Mouse (Mus musculus) kidney, adult 10 weeks (tissue): ENCODE measurements around the gene Chrm1. TPM values are rescaled to one million over a fixed set of nuclear protein-coding genes. Genes with fewer than 3 reads are reported as not detected.

Source experiments
- polyA plus RNA-seq: library from polyadenylated mRNA; stranded (reverse); fragments of 350-450 nt; fragmentation: Illumina TruSeq; extraction: RNeasy Lipid Tissue Mini Kit (QIAGEN cat#74804); gene quantifications from one replicate; pipeline ENCODE4 v1.2.3, GENCODE M21; 2014; ENCODE audit warnings: low read depth, low replicate concordance

Chrm1 gene
- polyA plus RNA-seq, result not detected

GRCm38 (mm10) chr19:8663360-8663839, at the start of gene Chrm1:
Gene Chrm1 (plus strand): TSS chr19:8663789.

GRCm38 (mm10) chr19:8617904-8618303, 45.7 kb upstream of the Chrm1 start, which contains the start of gene Slc22a6:
Gene Slc22a6 (plus strand): TSS chr19:8618039.

GRCm38 (mm10) chr19:8722907-8723573, 59.5 kb downstream of the Chrm1 start, which contains the start of gene Slc3a2:
Gene Slc3a2 (minus strand): TSS chr19:8723369.

Other genes with a start within 250 kb of the Chrm1 start
- 94.7 TPM for gene Slc22a8, start 72.5 kb upstream of the Chrm1 start, polyA plus RNA-seq
- 75.4 TPM for gene Slc22a6, start 45.8 kb upstream of the Chrm1 start, polyA plus RNA-seq
- 283 TPM for gene Slc3a2, start 59.6 kb downstream of the Chrm1 start, polyA plus RNA-seq
- gene Wdr74, start 72.0 kb downstream of the Chrm1 start, polyA plus RNA-seq, result 6.9 TPM
- gene 1700092M07Rik, start 76.9 kb downstream of the Chrm1 start, polyA plus RNA-seq, result not detected
- gene Stx5a, start 77.6 kb downstream of the Chrm1 start, polyA plus RNA-seq, result 39.9 TPM
- gene Nxf1, start 93.3 kb downstream of the Chrm1 start, polyA plus RNA-seq, result 50.7 TPM
- gene Tmem223, start 107.2 kb downstream of the Chrm1 start, polyA plus RNA-seq, result 44.7 TPM
- 44.0 TPM for gene Tmem179b, start 110.7 kb downstream of the Chrm1 start, polyA plus RNA-seq
- gene Taf6l, start 122.6 kb downstream of the Chrm1 start, polyA plus RNA-seq, result 0.77 TPM
- 71.4 TPM for gene Polr2g, start 134.8 kb downstream of the Chrm1 start, polyA plus RNA-seq
- gene Zbtb3, start 138.8 kb downstream of the Chrm1 start, polyA plus RNA-seq, result 0.28 TPM
- 58.2 TPM for gene Ttc9c, start 155.5 kb downstream of the Chrm1 start, polyA plus RNA-seq
- 109 TPM for gene Hnrnpul2, start 156.2 kb downstream of the Chrm1 start, polyA plus RNA-seq
- not detected for gene AC129217.1, start 166.0 kb downstream of the Chrm1 start, polyA plus RNA-seq
- gene Bscl2, start 173.7 kb downstream of the Chrm1 start, polyA plus RNA-seq, result 21.8 TPM
- gene Gng3, start 175.4 kb downstream of the Chrm1 start, polyA plus RNA-seq, result not detected
- gene Lrrn4cl, start 187.0 kb downstream of the Chrm1 start, polyA plus RNA-seq, result 0.69 TPM
- 17.7 TPM for gene Ubxn1, start 207.7 kb downstream of the Chrm1 start, polyA plus RNA-seq
- 6.6 TPM for gene Uqcc3, start 217.1 kb downstream of the Chrm1 start, polyA plus RNA-seq
- gene Lbhd1, start 219.9 kb downstream of the Chrm1 start, polyA plus RNA-seq, result 56.4 TPM
- not detected for gene Gm49403, start 220.1 kb downstream of the Chrm1 start, polyA plus RNA-seq
- 17.3 TPM for gene 1810009A15Rik, start 225.1 kb downstream of the Chrm1 start, polyA plus RNA-seq
- not detected for gene Gm49416, start 225.1 kb downstream of the Chrm1 start, polyA plus RNA-seq
- 0.32 TPM for gene Ints5, start 229.2 kb downstream of the Chrm1 start, polyA plus RNA-seq
- gene Ganab, start 234.3 kb downstream of the Chrm1 start, polyA plus RNA-seq, result 80.0 TPM